Mouse (Mus musculus) layer of hippocampus, adult 18-20 months (tissue): ENCODE measurements around the gene Kmt2c. TPM values are rescaled to one million over a fixed set of nuclear protein-coding genes. Genes with fewer than 3 reads are reported as not detected.

Experiments
- DNase-seq, 2 experiments: peaks; one replicate each; pipeline ENCODE4 v3.0.0; 2022; ENCODE audit warnings: low spot score in 2 of 2
- total RNA-seq, 2 experiments: library from RNA; stranded (reverse); gene quantifications; 2 replicates each; pipeline ENCODE4 v1.2.3; 2021

Gene Kmt2c
- total RNA-seq, 2 experiments from 2014 or later = 74.0 to 78.1 TPM

- DNase-seq = no peak
Measured at GRCm38 (mm10) chr5:25392655-25393054, 105.9 kb downstream of the Kmt2c start.

- DNase-seq = peak in 1 of 2 experiments; percentile 20
Measured at GRCm38 (mm10) chr5:25383581-25383980, 115.0 kb downstream of the Kmt2c start.

- DNase-seq = no peak
Measured at GRCm38 (mm10) chr5:25379188-25379587, 119.4 kb downstream of the Kmt2c start.

- no peak for DNase-seq
Measured at GRCm38 (mm10) chr5:25368420-25368819, 130.2 kb downstream of the Kmt2c start.

GRCm38 (mm10) chr5:25367126-25367525 lies 131.5 kb downstream of the Kmt2c start:
- no peak for DNase-seq

- peak; percentile 6 to 33 for DNase-seq
Measured at GRCm38 (mm10) chr5:25353509-25353908, 145.1 kb downstream of the Kmt2c start.

GRCm38 (mm10) chr5:25331322-25331721 lies 167.3 kb downstream of the Kmt2c start:
- DNase-seq = no peak

GRCm38 (mm10) chr5:25313881-25314280 lies 184.7 kb downstream of the Kmt2c start:
- no peak for DNase-seq

GRCm38 (mm10) chr5:25310226-25310625 lies 188.4 kb downstream of the Kmt2c start:
- no peak for DNase-seq

GRCm38 (mm10) chr5:25296830-25297229 lies 201.8 kb downstream of the Kmt2c start:
- DNase-seq = peak; percentile 66 to 89

GRCm38 (mm10) chr5:25283988-25284387 lies 214.6 kb downstream of the Kmt2c start:
- DNase-seq = no peak

- no peak for DNase-seq
Measured at GRCm38 (mm10) chr5:25276365-25276764, 222.2 kb downstream of the Kmt2c start.

GRCm38 (mm10) chr5:25275629-25276028 lies 223.0 kb downstream of the Kmt2c start:
- DNase-seq = no peak

GRCm38 (mm10) chr5:25268258-25268888 lies 230.2 kb downstream of the Kmt2c start:
- no peak for DNase-seq

- DNase-seq = no peak
Measured at GRCm38 (mm10) chr5:25262266-25262665, 236.3 kb downstream of the Kmt2c start.

- no peak for DNase-seq
Measured at GRCm38 (mm10) chr5:25261452-25261851, 237.1 kb downstream of the Kmt2c start.

GRCm38 (mm10) chr5:25256686-25257085 lies 241.9 kb downstream of the Kmt2c start:
- DNase-seq = peak; percentile 15 to 34

- DNase-seq = no peak
Measured at GRCm38 (mm10) chr5:25254491-25254890, 244.1 kb downstream of the Kmt2c start.

GRCm38 (mm10) chr5:25252825-25253544 lies 245.6 kb downstream of the Kmt2c start:
- no peak for DNase-seq

- DNase-seq = no peak
Measured at GRCm38 (mm10) chr5:25252423-25252822, 246.2 kb downstream of the Kmt2c start.

GRCm38 (mm10) chr5:25247036-25247435 lies 251.5 kb downstream of the Kmt2c start:
- DNase-seq = no peak

GRCm38 (mm10) chr5:25246473-25246865 lies 252.1 kb downstream of the Kmt2c start:
- no peak for DNase-seq
